Mouse (Mus musculus): ENCODE data around the gene Gpsm1.
"Not testable (repeated sequence)": the region's sequence is repeated elsewhere in the genome, so short reads cannot be mapped to it uniquely, and the experiment has no call there.

The Gpsm1 gene

GRCm38 (mm10) chr2:26364738-26365465 lies 49.6 kb downstream of the Gpsm1 start:
- DNase-seq (ENCODE audit: low spot score in 2 of 2) = no peak

- no peak for DNase-seq (ENCODE audit: low spot score in 2 of 2)
Measured at GRCm38 (mm10) chr2:26367911-26368310, 52.6 kb downstream of the Gpsm1 start.

- no peak for DNase-seq (ENCODE audit: low spot score in 2 of 2)
Measured at GRCm38 (mm10) chr2:26368572-26368971, 53.3 kb downstream of the Gpsm1 start.

GRCm38 (mm10) chr2:26372396-26372795 lies 57.1 kb downstream of the Gpsm1 start:
- DNase-seq (ENCODE audit: low spot score in 2 of 2) = no peak

GRCm38 (mm10) chr2:26380131-26380771 lies 64.9 kb downstream of the Gpsm1 start, which contains the start of gene Snapc4:
Gene Snapc4, minus strand, starts transcription at chr2:26380653.
- DNase-seq (ENCODE audit: low spot score in 2 of 2) = peak; percentile 61 to 71

- not testable (repeated sequence) for DNase-seq (ENCODE audit: low spot score in 2 of 2)
Measured at GRCm38 (mm10) chr2:26380871-26381270, 65.6 kb downstream of the Gpsm1 start.

- DNase-seq (ENCODE audit: low spot score in 2 of 2) = no peak
Measured at GRCm38 (mm10) chr2:26387713-26388112, 72.4 kb downstream of the Gpsm1 start.

GRCm38 (mm10) chr2:26388682-26389153 lies 73.4 kb downstream of the Gpsm1 start:
- no peak for DNase-seq (ENCODE audit: low spot score in 2 of 2)

GRCm38 (mm10) chr2:26389154-26389690 lies 73.9 kb downstream of the Gpsm1 start, which contains the start of the genes Entr1 and Pmpca:
Gene Entr1, minus strand, starts transcription at chr2:26389316.
Gene Pmpca, plus strand, starts transcription at chr2:26389339.
- DNase-seq (ENCODE audit: low spot score in 2 of 2) = peak; percentile 68 to 77

GRCm38 (mm10) chr2:26390954-26391353 lies 75.6 kb downstream of the Gpsm1 start:
- DNase-seq (ENCODE audit: low spot score in 2 of 2) = no peak

GRCm38 (mm10) chr2:26391617-26392016 lies 76.3 kb downstream of the Gpsm1 start:
- DNase-seq (ENCODE audit: low spot score in 2 of 2) = no peak
